ENCODE assay signal across 20 mouse cellular contexts in the genomic region with DNA sequence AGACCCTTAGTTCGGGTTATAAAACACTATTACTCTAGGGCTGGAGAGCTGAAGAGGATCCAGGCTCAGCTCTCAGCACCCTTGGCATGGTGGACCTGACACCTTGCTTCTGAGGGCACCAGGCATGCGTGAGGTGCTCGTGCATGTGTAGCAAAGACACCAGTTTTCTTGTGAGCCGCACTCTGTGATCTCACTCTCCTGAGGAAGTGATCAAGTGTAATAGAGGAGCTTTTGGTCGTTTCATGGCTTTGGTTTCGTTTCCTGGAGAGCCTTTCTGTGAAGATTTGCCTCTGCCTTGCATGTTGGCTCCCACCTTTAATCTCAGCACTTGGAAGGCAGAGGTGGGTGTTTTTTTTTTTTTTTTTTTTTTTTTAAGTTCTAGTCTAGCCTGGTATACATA. TPM values are rescaled to one million over a fixed set of nuclear protein-coding genes. Genes with fewer than 3 reads are reported as not detected.
DNase-seq lines count a peak whose midpoint lies in the region; ATAC-seq lines count a peak whose summit lies in the region.
"Had no signal": no experiment of that assay in that cellular context is flagged by ENCODE, and none has a peak within 500 bp of the region (broad histone marks: within the 10 kb centered on the region; RNA-seq: fewer than 3 reads in every experiment).

No protein-coding gene starts in this region.

- H3K27me3 ChIP-seq in limb, embryonic 15.5 days = no peaks in the 10 kb centered on the region
- no peaks in the 10 kb centered on the region for H3K27me3 ChIP-seq in limb, embryonic 10.5 days (ENCODE audit: low read depth, poor library complexity, severe bottlenecking)
- H3K27me3 ChIP-seq in midbrain, embryonic 16.5 days (ENCODE audit: control insufficient read depth, insufficient read depth, low read depth, low read length) = no peaks in the 10 kb centered on the region
- H3K27me3 ChIP-seq: kidney, embryonic 15.5 days; midbrain, embryonic 12.5 days had no signal

- H3K4me2 ChIP-seq in limb, embryonic 15.5 days = no peak overlapping the region
- no peak overlapping the region for H3K4me2 ChIP-seq in midbrain, embryonic 16.5 days (ENCODE audit: low read length)
- H3K4me2 ChIP-seq: kidney, embryonic 15.5 days; midbrain, embryonic 12.5 days had no signal

- no peaks in the 10 kb centered on the region for H3K9me3 ChIP-seq in limb, embryonic 15.5 days
- no peaks in the 10 kb centered on the region for H3K9me3 ChIP-seq in limb, embryonic 10.5 days (replicated peaks)
- H3K9me3 ChIP-seq in midbrain, embryonic 16.5 days (replicated peaks; ENCODE audit: control insufficient read depth, low read length, poor library complexity, severe bottlenecking) = no peaks in the 10 kb centered on the region
- H3K9me3 ChIP-seq: forebrain, embryonic 10.5 days; G1E; hindbrain, embryonic 10.5 days; kidney, embryonic 15.5 days; midbrain, embryonic 12.5 days had no signal

- no peak overlapping the region for H3K9ac ChIP-seq in limb, embryonic 15.5 days
- no peak overlapping the region for H3K9ac ChIP-seq in midbrain, embryonic 16.5 days (ENCODE audit: low read depth, low read length)
- H3K9ac ChIP-seq: kidney, embryonic 15.5 days; liver, embryonic 14.5 days; midbrain, embryonic 12.5 days had no signal

- no peak for ATAC-seq in limb, embryonic 15.5 days (ENCODE audit: insufficient number of reproducible peaks, low FRiP score, low TSS enrichment, low read depth)
- ATAC-seq in activated CD4-positive, CD25-positive, alpha-beta regulatory T cell, adult 4 months = peak; percentile 78
- 0 out of 2 replicates have a peak, but pooled peaks have one; percentile 39 for ATAC-seq in megakaryocyte-erythroid progenitor cell, adult 5-6 weeks (replicated peaks; ENCODE audit: low FRiP score, low TSS enrichment, poor library complexity, severe bottlenecking)
- ATAC-seq in midbrain, embryonic 16.5 days = no peak

- no peak for DNase-seq in limb, embryonic 10.5 days (ENCODE audit: low spot score)
- peak; percentile 74 for DNase-seq in CD4-positive helper T cell, adult 2 months (ENCODE audit: low read depth, low spot score)
- no peak for DNase-seq in lung, postnatal 10 days
- DNase-seq: adrenal gland, adult 8-10 months; cerebellum, postnatal 10 days; gastrocnemius, postnatal 14 days; layer of hippocampus, postnatal 36 days; right cerebral cortex, adult 18-20 months; thymus, postnatal 25 days had no signal

- H3K4me1 ChIP-seq in limb, embryonic 15.5 days = no peaks in the 10 kb centered on the region
- H3K4me1 ChIP-seq in limb, embryonic 10.5 days = no peaks in the 10 kb centered on the region
- no peaks in the 10 kb centered on the region for H3K4me1 ChIP-seq in midbrain, embryonic 16.5 days (ENCODE audit: control insufficient read depth, insufficient read depth, low read length)
- H3K4me1 ChIP-seq: forebrain, embryonic 10.5 days; hindbrain, embryonic 10.5 days; midbrain, embryonic 12.5 days had no signal

- 76% methylated on average over 6 of the region's 6 CpGs for WGBS in limb, embryonic 15.5 days
- WGBS in limb, embryonic 10.5 days = 85% methylated on average over 6 of the region's 6 CpGs
- WGBS in midbrain, embryonic 16.5 days = 87% methylated on average over 6 of the region's 6 CpGs

- peak overlapping the region; percentile 11; the same call in 1 of the 2 replicates for H3K27ac ChIP-seq in limb, embryonic 15.5 days
- no peak overlapping the region for H3K27ac ChIP-seq in limb, embryonic 10.5 days
- no peak overlapping the region for H3K27ac ChIP-seq in midbrain, embryonic 16.5 days (ENCODE audit: low read length)
- H3K27ac ChIP-seq: forebrain, embryonic 10.5 days; hindbrain, embryonic 10.5 days; kidney, embryonic 15.5 days; liver, embryonic 14.5 days; midbrain, embryonic 12.5 days had no signal

- peaks cover 47% of the 10 kb centered on the region for H3K36me3 ChIP-seq in limb, embryonic 15.5 days
- peaks cover 81% of the 10 kb centered on the region for H3K36me3 ChIP-seq in limb, embryonic 10.5 days
- peaks cover 24% of the 10 kb centered on the region for H3K36me3 ChIP-seq in midbrain, embryonic 16.5 days (ENCODE audit: control insufficient read depth, insufficient read depth, low read length)

- H3K4me3 ChIP-seq in limb, embryonic 15.5 days = no peak overlapping the region
- no peak overlapping the region for H3K4me3 ChIP-seq in limb, embryonic 10.5 days
- H3K4me3 ChIP-seq in midbrain, embryonic 16.5 days (ENCODE audit: low read depth, low read length) = no peak overlapping the region
- H3K4me3 ChIP-seq: forebrain, embryonic 10.5 days; hindbrain, embryonic 10.5 days; kidney, embryonic 15.5 days; midbrain, embryonic 12.5 days; myocyte had no signal

RNA-seq across cellular contexts. Expression of gene Tmem248, which starts 12.3 kb away (rescaled TPM):
- polyA plus RNA-seq in limb, embryonic 15.5 days (2015; fragmentation: Nextera tagmentation; extraction: Ambion mirVana) = 26.3 and 37.7 TPM in 2 replicates
- polyA plus RNA-seq in limb, embryonic 10.5 days (2016; fragmentation: Nextera tagmentation; extraction: Ambion mirVana) = 40.2 and 40.5 TPM in 2 replicates
- 10 to 100 TPM; 13.8 to 15.1 TPM for polyA plus RNA-seq in activated CD4-positive, CD25-positive, alpha-beta regulatory T cell, adult 4 months (2017; shearing (Covaris generic))
- total RNA-seq in megakaryocyte-erythroid progenitor cell, adult 5-6 weeks (2014; fragmentation: Nextera tagmentation) = 42.5 and 48.7 TPM in 2 replicates
- 35.8 and 42.8 TPM in 2 replicates for total RNA-seq in megakaryocyte-erythroid progenitor cell, adult 5-6 weeks (2017)
- 24.6 and 25.6 TPM in 2 replicates for polyA plus RNA-seq in midbrain, embryonic 16.5 days (2015; fragmentation: Nextera tagmentation; extraction: Ambion mirVana)

RNA-seq across cellular contexts. Expression of gene Rabgef1, which starts 33.0 kb away (rescaled TPM):
- polyA plus RNA-seq in limb, embryonic 15.5 days (2015; fragmentation: Nextera tagmentation; extraction: Ambion mirVana) = 30.6 and 31.8 TPM in 2 replicates
- 21.7 and 22.1 TPM in 2 replicates for polyA plus RNA-seq in limb, embryonic 10.5 days (2016; fragmentation: Nextera tagmentation; extraction: Ambion mirVana)
- polyA plus RNA-seq in activated CD4-positive, CD25-positive, alpha-beta regulatory T cell, adult 4 months (2017; shearing (Covaris generic)) = 10 to 100 TPM; 21.4 to 32.6 TPM
- 45.4 and 46.7 TPM in 2 replicates for total RNA-seq in megakaryocyte-erythroid progenitor cell, adult 5-6 weeks (2014; fragmentation: Nextera tagmentation)
- total RNA-seq in megakaryocyte-erythroid progenitor cell, adult 5-6 weeks (2017) = 56.0 and 60.5 TPM in 2 replicates
- 46.7 and 48.7 TPM in 2 replicates for polyA plus RNA-seq in midbrain, embryonic 16.5 days (2015; fragmentation: Nextera tagmentation; extraction: Ambion mirVana)

RNA-seq across cellular contexts. Expression of gene Sbds, which starts 50.8 kb away (rescaled TPM):
- 71.2 and 77.9 TPM in 2 replicates for polyA plus RNA-seq in limb, embryonic 15.5 days (2015; fragmentation: Nextera tagmentation; extraction: Ambion mirVana)
- polyA plus RNA-seq in limb, embryonic 10.5 days (2016; fragmentation: Nextera tagmentation; extraction: Ambion mirVana) = 61.7 and 66.8 TPM in 2 replicates
- 100 to 1,000 TPM; 102 to 134 TPM for polyA plus RNA-seq in activated CD4-positive, CD25-positive, alpha-beta regulatory T cell, adult 4 months (2017; shearing (Covaris generic))
- total RNA-seq in megakaryocyte-erythroid progenitor cell, adult 5-6 weeks (2014; fragmentation: Nextera tagmentation) = 65.5 and 66.6 TPM in 2 replicates
- 75.7 and 125 TPM in 2 replicates for total RNA-seq in megakaryocyte-erythroid progenitor cell, adult 5-6 weeks (2017)
- 52.9 and 54.6 TPM in 2 replicates for polyA plus RNA-seq in midbrain, embryonic 16.5 days (2015; fragmentation: Nextera tagmentation; extraction: Ambion mirVana)

RNA-seq across cellular contexts. Expression of gene Tyw1, which starts 50.9 kb away (rescaled TPM):
- polyA plus RNA-seq in limb, embryonic 15.5 days (2015; fragmentation: Nextera tagmentation; extraction: Ambion mirVana) = 23.1 and 25.1 TPM in 2 replicates
- polyA plus RNA-seq in limb, embryonic 10.5 days (2016; fragmentation: Nextera tagmentation; extraction: Ambion mirVana) = 31.4 and 34.3 TPM in 2 replicates
- polyA plus RNA-seq in activated CD4-positive, CD25-positive, alpha-beta regulatory T cell, adult 4 months (2017; shearing (Covaris generic)) = 10 to 100 TPM; 31.6 to 36.5 TPM
- total RNA-seq in megakaryocyte-erythroid progenitor cell, adult 5-6 weeks (2014; fragmentation: Nextera tagmentation) = 23.2 and 28.4 TPM in 2 replicates
- total RNA-seq in megakaryocyte-erythroid progenitor cell, adult 5-6 weeks (2017) = 49.8 and 50.9 TPM in 2 replicates
- polyA plus RNA-seq in midbrain, embryonic 16.5 days (2015; fragmentation: Nextera tagmentation; extraction: Ambion mirVana) = 20.2 and 23.0 TPM in 2 replicates

RNA-seq across cellular contexts. Expression of gene Kctd7, which starts 59.9 kb away (rescaled TPM):
- 6.4 and 6.9 TPM in 2 replicates for polyA plus RNA-seq in limb, embryonic 15.5 days (2015; fragmentation: Nextera tagmentation; extraction: Ambion mirVana)
- 3.4 and 4.7 TPM in 2 replicates for polyA plus RNA-seq in limb, embryonic 10.5 days (2016; fragmentation: Nextera tagmentation; extraction: Ambion mirVana)
- polyA plus RNA-seq in activated CD4-positive, CD25-positive, alpha-beta regulatory T cell, adult 4 months (2017; shearing (Covaris generic)) = 1 to 10 TPM; 2.6 to 3.2 TPM
- 5.0 and 12.8 TPM in 2 replicates for total RNA-seq in megakaryocyte-erythroid progenitor cell, adult 5-6 weeks (2014; fragmentation: Nextera tagmentation)
- 6.6 and 8.2 TPM in 2 replicates for total RNA-seq in megakaryocyte-erythroid progenitor cell, adult 5-6 weeks (2017)
- 20.2 and 21.4 TPM in 2 replicates for polyA plus RNA-seq in midbrain, embryonic 16.5 days (2015; fragmentation: Nextera tagmentation; extraction: Ambion mirVana)

Comparison
In these comparisons a context has a peak if more than half of its experiments do, and no peak if none do; other contexts are left out.
1. ATAC-seq: peak in activated CD4-positive, CD25-positive, alpha-beta regulatory T cell, adult 4 months (single experiment) and megakaryocyte-erythroid progenitor cell, adult 5-6 weeks (single experiment); none in limb, embryonic 15.5 days (single experiment) and midbrain, embryonic 16.5 days (single experiment).